Mouse (Mus musculus) ES-E14 (cell line): ENCODE measurements around the gene Pid1. TPM values are rescaled to one million over a fixed set of nuclear protein-coding genes. Genes with fewer than 3 reads are reported as not detected.

Experiments
- DNase-seq: peaks from one replicate; pipeline ENCODE4 v3.0.0-alpha.2; 2013; ENCODE audit warnings: low read depth, low spot score
- H3K27ac ChIP-seq: 2 replicates; pipeline ENCODE4 v1.5.1; 2012; ENCODE audit warnings: low read depth, mild to moderate bottlenecking, low read length, moderate library complexity, mixed read lengths; ENCODE audit not compliant: poor library complexity, insufficient read depth, severe bottlenecking
- H3K36me3 ChIP-seq: 2 replicates; pipeline ENCODE4 v1.6.1; 2012; ENCODE audit warnings: mild to moderate bottlenecking, low read length, moderate library complexity, mixed read lengths; ENCODE audit not compliant: control insufficient read depth, poor library complexity, insufficient read depth, severe bottlenecking
- H3K4me1 ChIP-seq, 2 experiments: fragments of 150-350 bp in 1 of 2; sonication (generic) in 1 of 2; 2 replicates each; pipeline ENCODE4 v1.6.1; 2012; ENCODE audit warnings: low read length in 2 of 2, mild to moderate bottlenecking in 1 of 2, mixed read lengths in 1 of 2; ENCODE audit not compliant: control insufficient read depth in 2 of 2, insufficient read depth in 2 of 2, poor library complexity in 1 of 2
- H3K4me3 ChIP-seq, 2 experiments: fragments of 150-350 bp in 1 of 2; sonication (generic) in 1 of 2; 2 replicates each; pipeline ENCODE4 v1.5.1; 2012; ENCODE audit warnings: low read length in 2 of 2, low read depth in 1 of 2, mild to moderate bottlenecking in 1 of 2, mixed read lengths in 1 of 2; ENCODE audit not compliant: insufficient read depth in 1 of 2, poor library complexity in 1 of 2, severe bottlenecking in 1 of 2
- H3K9ac ChIP-seq: 2 replicates; pipeline ENCODE4 v1.6.1; 2012; ENCODE audit warnings: low read depth, mild to moderate bottlenecking, low read length, mixed read lengths; ENCODE audit not compliant: poor library complexity, insufficient read depth, severe bottlenecking
- H3K9me3 ChIP-seq: fragments of 150-350 bp; sonication (generic); 2 replicates; pipeline ENCODE4 v1.6.1; 2012; ENCODE audit warnings: low read depth, mild to moderate bottlenecking, low read length; ENCODE audit not compliant: control insufficient read depth, insufficient read depth
- CHD2 ChIP-seq: IDR thresholded peaks from 2 replicates; pipeline ENCODE4 v1.6.1; 2014; ENCODE audit warnings: mild to moderate bottlenecking, low read depth, low read length, inconsistent platforms
- HCFC1 ChIP-seq: IDR thresholded peaks from 2 replicates; pipeline ENCODE4 v1.6.1; 2012; ENCODE audit warnings: low read length, inconsistent platforms, borderline replicate concordance; ENCODE audit not compliant: insufficient read depth
- MAFK ChIP-seq: IDR thresholded peaks from 2 replicates; pipeline ENCODE4 v1.6.1; 2014; ENCODE audit warnings: mild to moderate bottlenecking, low read depth, low read length, inconsistent platforms; ENCODE audit not compliant: insufficient read depth
- ZC3H11A ChIP-seq: IDR thresholded peaks from 2 replicates; pipeline ENCODE4 v1.6.1; 2012; ENCODE audit warnings: low read depth, mild to moderate bottlenecking, inconsistent platforms, low read length, borderline replicate concordance
- ZNF384 ChIP-seq: IDR thresholded peaks from 2 replicates; pipeline ENCODE4 v1.6.1; 2012; ENCODE audit warnings: low read depth, low read length, inconsistent platforms
- in situ Hi-C, 2 experiments: fragments of 600-800 bp; cut with MboI; formaldehyde crosslinking; loops; one replicate each; pipeline ENCODE4 v1.15.1; 2025; ENCODE audit warnings: low sequenced_read_pairs in 2 of 2, inconsistent platforms in 1 of 2; ENCODE audit not compliant: unreplicated experiment in 2 of 2
- total RNA-seq: library from RNA; depleted of rRNA; stranded (reverse); fragments of 300-350 nt; gene quantifications from 2 replicates; pipeline ENCODE4 v1.2.3, GENCODE M21; 2012

Pid1 gene
- total RNA-seq, 1 experiment, result 13.3 TPM

DNA sequence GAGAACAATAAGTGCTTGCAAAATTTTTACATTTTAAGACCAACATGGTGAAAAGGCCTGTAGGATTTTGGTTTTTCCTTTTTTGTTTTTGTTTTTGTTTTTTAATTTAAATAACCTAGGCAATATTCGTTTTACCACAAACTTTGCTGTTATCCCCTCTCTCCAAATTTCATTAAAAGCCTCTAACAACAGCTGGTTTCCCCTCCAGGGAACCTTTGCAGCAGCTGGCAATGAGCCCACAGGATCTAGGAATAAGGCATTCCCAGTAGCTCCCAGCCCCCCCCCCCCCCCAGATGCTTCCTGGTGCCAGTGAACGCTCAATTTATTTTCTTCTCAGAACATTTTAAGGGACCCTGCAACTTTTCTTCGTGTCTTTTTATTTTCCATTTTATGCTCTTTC is 38.7 kb downstream of the Pid1 start:
- Histone ChIP-seq H3K4me3 (no peak overlapping the region), H3K4me1 (peaks cover 0 to 3% of the 10 kb centered on the region in 2 experiments; a peak in 1 of 4 replicates), H3K27ac (no peak overlapping the region), H3K9ac (no peak overlapping the region), H3K9me3 (no peaks in the 10 kb centered on the region), H3K36me3 (no peaks in the 10 kb centered on the region)
- no peak for TF ChIP-seq MAFK
- no peak for TF ChIP-seq ZNF384
- no peak for TF ChIP-seq ZC3H11A
- TF ChIP-seq CHD2, result no peak
- TF ChIP-seq HCFC1, result no peak
- in situ Hi-C loops, result no loop called here
- no peak for DNase-seq

DNA sequence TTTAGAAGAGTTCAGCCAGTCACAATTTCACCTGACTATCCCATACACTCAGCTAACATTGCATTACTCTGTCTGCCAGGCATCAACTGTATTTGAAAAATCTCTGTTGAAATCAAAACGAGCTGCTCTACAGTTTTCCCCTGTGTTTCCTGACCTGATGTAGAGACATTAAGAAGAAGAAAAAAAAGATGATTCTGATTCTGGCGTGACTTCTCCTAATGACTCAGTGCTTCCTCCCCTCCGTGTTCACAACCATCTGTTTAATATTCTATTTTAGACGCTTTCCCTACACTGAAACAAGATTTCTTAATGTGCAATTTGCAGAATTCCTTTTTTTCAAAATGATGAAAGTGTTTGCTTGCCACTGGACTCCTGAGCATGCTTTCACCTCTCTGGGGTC is 42.7 kb downstream of the Pid1 start:
- Histone ChIP-seq H3K9me3 (no peaks in the 10 kb centered on the region), H3K4me3 (no peak overlapping the region), H3K27ac (no peak overlapping the region), H3K36me3 (no peaks in the 10 kb centered on the region), H3K9ac (no peak overlapping the region), H3K4me1 (no peaks in the 10 kb centered on the region)
- DNase-seq, result no peak
- TF ChIP-seq ZC3H11A (no peak), ZNF384 (no peak), CHD2 (no peak), MAFK (no peak), HCFC1 (no peak)
- in situ Hi-C loops, result no loop called here

DNA sequence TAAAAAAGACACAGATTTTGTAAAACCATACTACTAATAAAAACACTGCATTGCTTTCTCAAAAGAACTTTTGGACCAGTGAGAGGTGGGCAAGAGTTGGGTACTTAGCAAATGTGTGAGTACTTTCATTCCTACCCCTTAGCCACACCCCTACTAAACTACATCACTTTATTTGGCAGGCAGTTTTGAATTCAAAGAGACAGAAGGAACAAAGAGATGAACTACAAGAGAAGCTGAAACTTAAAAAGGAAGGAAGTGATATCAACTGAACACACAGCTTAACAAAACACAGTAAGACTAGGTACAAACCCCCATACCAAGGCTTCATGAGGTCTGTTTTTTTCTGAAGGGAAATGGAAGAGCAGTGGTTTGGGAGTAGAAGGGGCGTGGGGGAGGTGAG is 45.4 kb downstream of the Pid1 start:
- H3K9me3 ChIP-seq, result no peaks in the 10 kb centered on the region
- DNase-seq, result no peak
- in situ Hi-C loops, result no loop called here
- H3K9ac ChIP-seq, result no peak overlapping the region
- H3K4me1 ChIP-seq, result no peaks in the 10 kb centered on the region
- TF ChIP-seq HCFC1 (no peak), CHD2 (no peak), ZC3H11A (no peak), MAFK (no peak), ZNF384 (no peak)
- no peaks in the 10 kb centered on the region for H3K36me3 ChIP-seq
- no peak overlapping the region for H3K27ac ChIP-seq
- H3K4me3 ChIP-seq, result no peak overlapping the region

DNA sequence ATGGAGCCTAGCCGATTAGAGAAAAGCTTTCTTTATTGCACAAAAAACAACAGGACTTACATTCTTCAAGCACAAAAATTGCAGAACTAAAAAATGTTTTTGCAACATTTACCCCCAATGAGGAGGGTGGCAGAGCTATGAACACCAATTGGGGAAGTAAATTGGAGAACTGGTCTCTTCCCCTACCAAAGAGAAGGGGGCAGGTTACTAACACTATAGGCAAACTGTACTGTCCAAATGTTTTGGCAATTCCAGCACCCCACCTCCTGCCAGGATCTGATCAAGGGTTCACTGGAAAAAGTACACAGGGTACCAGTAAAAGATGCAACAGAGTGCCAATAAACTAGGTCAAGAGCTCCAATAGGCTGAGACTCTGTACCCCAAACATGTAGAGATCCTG is 46.2 kb downstream of the Pid1 start:
- TF ChIP-seq ZNF384, result no peak
- TF ChIP-seq CHD2, result no peak
- TF ChIP-seq HCFC1, result no peak
- no peak for TF ChIP-seq MAFK
- TF ChIP-seq ZC3H11A, result no peak

DNA sequence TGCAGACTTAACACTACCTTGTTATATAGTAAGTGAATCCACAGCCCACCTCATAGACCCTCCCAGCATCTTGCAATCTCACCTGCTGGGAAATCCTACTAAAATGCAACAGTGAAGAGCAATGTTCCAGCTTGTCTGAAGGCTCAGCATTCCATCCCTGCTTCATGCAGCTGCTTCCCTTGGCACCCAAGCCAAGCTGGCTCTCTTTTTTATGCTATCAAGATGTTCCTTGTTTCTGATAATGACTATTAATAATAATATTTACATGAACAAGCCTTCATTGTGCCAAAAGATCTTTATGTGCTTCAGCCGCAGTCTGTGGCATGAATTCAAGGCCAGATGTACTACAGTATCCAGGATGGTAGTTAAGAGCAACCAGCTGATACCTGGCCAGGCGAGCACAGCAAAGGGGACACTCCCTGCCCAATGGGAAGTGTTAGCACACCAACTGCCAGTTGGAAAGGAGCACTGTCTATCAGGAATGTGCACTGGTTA is 54.0 kb downstream of the Pid1 start:
- DNase-seq, result no peak
- no peaks in the 10 kb centered on the region for H3K9me3 ChIP-seq
- no peak overlapping the region for H3K9ac ChIP-seq
- in situ Hi-C loops, result no loop called here
- no peak overlapping the region for H3K27ac ChIP-seq
- no peaks in the 10 kb centered on the region for H3K4me1 ChIP-seq
- no peak overlapping the region for H3K4me3 ChIP-seq
- H3K36me3 ChIP-seq, result no peaks in the 10 kb centered on the region
- TF ChIP-seq MAFK (no peak), CHD2 (no peak), HCFC1 (no peak), ZNF384 (no peak), ZC3H11A (no peak)

More for the DNA sequence above, 46.2 kb downstream of the Pid1 start:
- Histone ChIP-seq H3K9me3 (no peaks in the 10 kb centered on the region), H3K4me1 (no peaks in the 10 kb centered on the region), H3K27ac (no peak overlapping the region), H3K4me3 (no peak overlapping the region), H3K36me3 (no peaks in the 10 kb centered on the region), H3K9ac (no peak overlapping the region)
- in situ Hi-C loops, result no loop called here
- no peak for DNase-seq
